Mouse (Mus musculus): ENCODE measurements around the gene 4921517D22Rik. TPM values are rescaled to one million over a fixed set of nuclear protein-coding genes. Genes with fewer than 3 reads are reported as not detected.
A peak's percentile ranks its signal among the peaks of the same experiment; 100 is the strongest.

The 4921517D22Rik gene
- total and polyA plus RNA-seq, 2 experiments, result not detected

GRCm38 (mm10) chr13:59663939-59664712, 29.8 kb downstream of the 4921517D22Rik start:
- Histone ChIP-seq H3K9ac (ENCODE audit: low read depth, low read length) (no peak overlapping the region), H3K79me2 (ENCODE audit: control insufficient read depth, insufficient read depth, low read length) (no peaks in the 10 kb centered on the region), H3K4me1 (ENCODE audit: control insufficient read depth, insufficient read depth, low read length) (no peaks in the 10 kb centered on the region; the same call in 1 of the 2 replicates), H3K27ac (replicated peaks; ENCODE audit: insufficient read depth, low read depth, low read length) (no peak overlapping the region), H3K4me3 (ENCODE audit: insufficient read depth, low read depth, low read length) (no peak overlapping the region), H3K36me3 (ENCODE audit: control insufficient read depth, insufficient read depth, low read length) (no peaks in the 10 kb centered on the region), H3K27me3 (ENCODE audit: control insufficient read depth, insufficient read depth, low read length) (no peaks in the 10 kb centered on the region)
- WGBS, result 96% methylated on average over 19 of the region's 19 CpGs
- no peak for DNase-seq (ENCODE audit: extremely low read depth, low read depth, low spot score)
- TF ChIP-seq CTCF (IDR thresholded peaks at IDR 0.05; ENCODE audit: low read depth, low read length) (no peak), POLR2A (IDR thresholded peaks at IDR 0.05; ENCODE audit: extremely low read depth, insufficient read depth, low read length) (no peak)

GRCm38 (mm10) chr13:59661966-59662365, 31.9 kb downstream of the 4921517D22Rik start:
- no peaks in the 10 kb centered on the region for H3K27me3 ChIP-seq (ENCODE audit: control insufficient read depth, insufficient read depth, low read length)
- no peak overlapping the region for H3K4me3 ChIP-seq (ENCODE audit: insufficient read depth, low read depth, low read length)
- H3K4me1 ChIP-seq (ENCODE audit: control insufficient read depth, insufficient read depth, low read length), result no peaks in the 10 kb centered on the region
- H3K79me2 ChIP-seq (ENCODE audit: control insufficient read depth, insufficient read depth, low read length), result no peaks in the 10 kb centered on the region
- H3K36me3 ChIP-seq (ENCODE audit: control insufficient read depth, insufficient read depth, low read length), result no peaks in the 10 kb centered on the region
- DNase-seq (ENCODE audit: extremely low read depth, low read depth, low spot score), result no peak
- WGBS, result 97% methylated on average over 12 of the region's 12 CpGs
- TF ChIP-seq CTCF (IDR thresholded peaks at IDR 0.05; ENCODE audit: low read depth, low read length), result no peak
- TF ChIP-seq POLR2A (IDR thresholded peaks at IDR 0.05; ENCODE audit: extremely low read depth, insufficient read depth, low read length), result no peak
- H3K27ac ChIP-seq (replicated peaks; ENCODE audit: insufficient read depth, low read depth, low read length), result no peak overlapping the region
- no peak overlapping the region for H3K9ac ChIP-seq (ENCODE audit: low read depth, low read length)

- Histone ChIP-seq H3K4me1 (ENCODE audit: control insufficient read depth, insufficient read depth, low read length) (no peaks in the 10 kb centered on the region), H3K9ac (ENCODE audit: low read depth, low read length) (no peak overlapping the region), H3K79me2 (ENCODE audit: control insufficient read depth, insufficient read depth, low read length) (no peaks in the 10 kb centered on the region), H3K27me3 (ENCODE audit: control insufficient read depth, insufficient read depth, low read length) (no peaks in the 10 kb centered on the region), H3K27ac (replicated peaks; ENCODE audit: insufficient read depth, low read depth, low read length) (no peak overlapping the region), H3K36me3 (ENCODE audit: control insufficient read depth, insufficient read depth, low read length) (no peaks in the 10 kb centered on the region), H3K4me3 (ENCODE audit: insufficient read depth, low read depth, low read length) (no peak overlapping the region)
- no peak for DNase-seq (ENCODE audit: extremely low read depth, low read depth, low spot score)
- no peak for TF ChIP-seq POLR2A (IDR thresholded peaks at IDR 0.05; ENCODE audit: extremely low read depth, insufficient read depth, low read length)
- TF ChIP-seq CTCF (IDR thresholded peaks at IDR 0.05; ENCODE audit: low read depth, low read length), result no peak
- WGBS, result 95% methylated on average over 8 of the region's 8 CpGs
Measured at GRCm38 (mm10) chr13:59661387-59661786, 32.5 kb downstream of the 4921517D22Rik start.

- Histone ChIP-seq H3K4me3 (ENCODE audit: insufficient read depth, low read depth, low read length) (no peak overlapping the region), H3K4me1 (ENCODE audit: control insufficient read depth, insufficient read depth, low read length) (no peaks in the 10 kb centered on the region), H3K27ac (replicated peaks; ENCODE audit: insufficient read depth, low read depth, low read length) (no peak overlapping the region), H3K36me3 (ENCODE audit: control insufficient read depth, insufficient read depth, low read length) (no peaks in the 10 kb centered on the region), H3K9ac (ENCODE audit: low read depth, low read length) (no peak overlapping the region), H3K79me2 (ENCODE audit: control insufficient read depth, insufficient read depth, low read length) (no peaks in the 10 kb centered on the region), H3K27me3 (ENCODE audit: control insufficient read depth, insufficient read depth, low read length) (no peaks in the 10 kb centered on the region)
- TF ChIP-seq CTCF (IDR thresholded peaks at IDR 0.05; ENCODE audit: low read depth, low read length), result no peak
- no peak for TF ChIP-seq POLR2A (IDR thresholded peaks at IDR 0.05; ENCODE audit: extremely low read depth, insufficient read depth, low read length)
- DNase-seq (ENCODE audit: extremely low read depth, low read depth, low spot score), result no peak
- WGBS, result 98% methylated on average over 3 of the region's 3 CpGs
Measured at GRCm38 (mm10) chr13:59660371-59660770, 33.5 kb downstream of the 4921517D22Rik start.

GRCm38 (mm10) chr13:59657781-59658180, 36.1 kb downstream of the 4921517D22Rik start:
- DNase-seq (ENCODE audit: extremely low read depth, low read depth, low spot score), result no peak
- Histone ChIP-seq H3K36me3 (ENCODE audit: control insufficient read depth, insufficient read depth, low read length) (no peaks in the 10 kb centered on the region), H3K27me3 (ENCODE audit: control insufficient read depth, insufficient read depth, low read length) (no peaks in the 10 kb centered on the region), H3K79me2 (ENCODE audit: control insufficient read depth, insufficient read depth, low read length) (no peaks in the 10 kb centered on the region), H3K9ac (ENCODE audit: low read depth, low read length) (no peak overlapping the region), H3K27ac (replicated peaks; ENCODE audit: insufficient read depth, low read depth, low read length) (no peak overlapping the region), H3K4me3 (ENCODE audit: insufficient read depth, low read depth, low read length) (no peak overlapping the region), H3K4me1 (ENCODE audit: control insufficient read depth, insufficient read depth, low read length) (no peaks in the 10 kb centered on the region)
- WGBS, result 89% methylated on average over 5 of the region's 5 CpGs
- no peak for TF ChIP-seq CTCF (IDR thresholded peaks at IDR 0.05; ENCODE audit: low read depth, low read length)
- TF ChIP-seq POLR2A (IDR thresholded peaks at IDR 0.05; ENCODE audit: extremely low read depth, insufficient read depth, low read length), result no peak

GRCm38 (mm10) chr13:59656975-59657388, 36.9 kb downstream of the 4921517D22Rik start:
- Histone ChIP-seq H3K4me3 (ENCODE audit: insufficient read depth, low read depth, low read length) (no peak overlapping the region), H3K9ac (ENCODE audit: low read depth, low read length) (no peak overlapping the region), H3K4me1 (ENCODE audit: control insufficient read depth, insufficient read depth, low read length) (no peaks in the 10 kb centered on the region), H3K79me2 (ENCODE audit: control insufficient read depth, insufficient read depth, low read length) (no peaks in the 10 kb centered on the region), H3K36me3 (ENCODE audit: control insufficient read depth, insufficient read depth, low read length) (no peaks in the 10 kb centered on the region), H3K27ac (replicated peaks; ENCODE audit: insufficient read depth, low read depth, low read length) (peak overlapping the region; percentile 7; the same call in 1 of the 2 replicates), H3K27me3 (ENCODE audit: control insufficient read depth, insufficient read depth, low read length) (no peaks in the 10 kb centered on the region)
- no peak for DNase-seq (ENCODE audit: extremely low read depth, low read depth, low spot score)
- TF ChIP-seq POLR2A (IDR thresholded peaks at IDR 0.05; ENCODE audit: extremely low read depth, insufficient read depth, low read length), result no peak
- TF ChIP-seq CTCF (IDR thresholded peaks at IDR 0.05; ENCODE audit: low read depth, low read length), result no peak
- WGBS, result 77% methylated on average over 4 of the region's 4 CpGs

Measured in liver, adult 2 months (tissue).